In the genomic region with DNA sequence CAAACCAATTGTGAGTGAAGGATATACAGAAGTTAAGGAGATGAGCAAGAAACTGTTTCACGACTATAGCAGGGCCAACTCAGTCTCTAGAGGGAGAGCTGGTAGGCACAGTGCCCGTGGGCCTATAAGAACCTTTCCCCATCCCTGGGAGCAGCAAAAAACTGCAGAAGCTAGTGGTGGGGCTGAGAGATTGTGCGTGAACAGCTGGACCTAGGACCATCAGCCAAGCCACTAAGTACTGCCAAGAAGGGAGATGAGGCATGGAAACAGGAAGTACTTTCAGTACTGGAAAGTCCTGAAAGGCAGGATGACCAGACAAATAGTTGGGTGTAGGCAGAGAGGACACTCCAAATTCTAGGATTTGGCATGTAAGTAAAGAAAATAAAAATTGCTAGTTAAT, we compare ENCODE assay signal across 17 mouse cellular contexts.
DNase-seq lines count a peak whose midpoint lies in the region; ATAC-seq and TF ChIP-seq lines count a peak whose summit lies in the region.
"Had no signal": no experiment of that assay in that cellular context is flagged by ENCODE, and none has a peak within 500 bp of the region (broad histone marks: within the 10 kb centered on the region; RNA-seq: fewer than 3 reads in every experiment).

No protein-coding gene starts in this region.

- no peak for TF ChIP-seq EP300 in lung, postnatal 0 days (IDR thresholded peaks at IDR 0.05)

- H3K4me3 ChIP-seq in lung, postnatal 0 days (ENCODE audit: low read depth, low read length), result no peak overlapping the region
- H3K4me3 ChIP-seq: forebrain, embryonic 13.5 days; heart, embryonic 15.5 days; midbrain, embryonic 15.5 days had no signal

- no peak overlapping the region for H3K4me2 ChIP-seq in lung, postnatal 0 days (replicated peaks; ENCODE audit: low read depth, low read length)
- H3K4me2 ChIP-seq: forebrain, embryonic 13.5 days; heart, embryonic 15.5 days; midbrain, embryonic 15.5 days had no signal

- H3K4me1 ChIP-seq in lung, postnatal 0 days (ENCODE audit: insufficient read depth, low read depth, low read length), result no peaks in the 10 kb centered on the region
- H3K4me1 ChIP-seq: midbrain, embryonic 15.5 days had no signal

- H3K27me3 ChIP-seq in lung, postnatal 0 days (replicated peaks; ENCODE audit: insufficient read depth, low read length), result no peaks in the 10 kb centered on the region
- H3K27me3 ChIP-seq: forebrain, embryonic 13.5 days; heart, embryonic 15.5 days; midbrain, embryonic 15.5 days had no signal

- peak; percentile 52; the same call in 1 of the 2 replicates for ATAC-seq in lung, postnatal 0 days
- ATAC-seq: forebrain, embryonic 13.5 days; hindbrain, embryonic 16.5 days; midbrain, embryonic 15.5 days had no signal

- H3K9ac ChIP-seq in lung, postnatal 0 days (replicated peaks; ENCODE audit: low read depth), result no peak overlapping the region
- H3K9ac ChIP-seq: forebrain, embryonic 13.5 days; heart, embryonic 15.5 days; midbrain, embryonic 15.5 days had no signal

- peak; percentile 2 for DNase-seq in gastrocnemius, adult 18-20 months (ENCODE audit: low spot score)
- no peak for DNase-seq in gastrocnemius, adult 8-10 months (ENCODE audit: low spot score in 2 of 2)
- peak; percentile 29 for DNase-seq in urinary bladder, postnatal 14 days (ENCODE audit: low spot score)
- no peak for DNase-seq in urinary bladder, adult 18-20 months (ENCODE audit: low spot score in 2 of 2)
- DNase-seq in lung, postnatal 0 days (ENCODE audit: low spot score), result peak; percentile 61
- DNase-seq in spleen, postnatal 10 days (ENCODE audit: low spot score in 2 of 2), result no peak
- DNase-seq in layer of hippocampus, adult 9-10 months (ENCODE audit: low spot score), result no peak
- no peak for DNase-seq in cerebellum, adult 18-20 months
- DNase-seq: adrenal gland, postnatal 14 days; cerebellum, adult 9-10 months; kidney, adult 18-20 months; kidney, postnatal 36 days; right cerebral cortex, postnatal 25 days had no signal

- H3K36me3 ChIP-seq in lung, postnatal 0 days (ENCODE audit: insufficient read depth, low read length), result no peaks in the 10 kb centered on the region
- H3K36me3 ChIP-seq: heart, embryonic 15.5 days; midbrain, embryonic 15.5 days had no signal

- H3K27ac ChIP-seq in lung, postnatal 0 days (ENCODE audit: low read length), result no peak overlapping the region
- H3K27ac ChIP-seq: forebrain, embryonic 13.5 days; midbrain, embryonic 15.5 days had no signal

- 67% methylated on average over 3 of the region's 3 CpGs for WGBS in lung, postnatal 0 days

- TF ChIP-seq CTCF in lung, postnatal 0 days (IDR thresholded peaks at IDR 0.05), result no peak

- no peaks in the 10 kb centered on the region for H3K9me3 ChIP-seq in lung, postnatal 0 days (ENCODE audit: low read length)
- H3K9me3 ChIP-seq: forebrain, embryonic 13.5 days; heart, embryonic 15.5 days; midbrain, embryonic 15.5 days had no signal

Comparison
In these comparisons a context has a peak if more than half of its experiments do, and no peak if none do; other contexts are left out.
1. DNase-seq: peak in gastrocnemius, adult 18-20 months (single experiment), urinary bladder, postnatal 14 days (single experiment) and lung, postnatal 0 days (single experiment); none in gastrocnemius, adult 8-10 months (0 of 2), urinary bladder, adult 18-20 months (0 of 2), spleen, postnatal 10 days (0 of 2), layer of hippocampus, adult 9-10 months (single experiment) and cerebellum, adult 18-20 months (0 of 2).